Mouse (Mus musculus): ENCODE data around the gene Nup107. TPM values are rescaled to one million over a fixed set of nuclear protein-coding genes. Genes with fewer than 3 reads are reported as not detected.

Gene Nup107
- total and polyA plus RNA-seq, 3 experiments = 80.2 to 91.6 TPM; not detected in 1

GRCm38 (mm10) chr10:117724136-117724718 lies 68.3 kb downstream of the Nup107 start:
- H3K79me2 ChIP-seq (ENCODE audit: control insufficient read depth, insufficient read depth, low read length, poor library complexity) = no peaks in the 10 kb centered on the region
- TF ChIP-seq ZKSCAN1 (IDR thresholded peaks at IDR 0.05; ENCODE audit: low read depth, low read length) = no peak
- TF ChIP-seq NELFE (IDR thresholded peaks at IDR 0.05; ENCODE audit: low read depth, low read length) = no peak
- TF ChIP-seq POLR2A (IDR thresholded peaks at IDR 0.05; ENCODE audit: control insufficient read depth in 1 of 2, insufficient read depth in 1 of 2, low read depth in 1 of 2, low read length in 2 of 2, poor library complexity in 1 of 2) = no peak
- TF ChIP-seq NRF1 (IDR thresholded peaks at IDR 0.05; ENCODE audit: insufficient read depth, low read depth, low read length, poor library complexity, severe bottlenecking) = no peak
- TF ChIP-seq USF2 (IDR thresholded peaks at IDR 0.05; ENCODE audit: borderline replicate concordance in 1 of 2, insufficient read depth in 1 of 2, low read depth in 1 of 2, low read length in 2 of 2) = no peak
- TF ChIP-seq JUND (IDR thresholded peaks at IDR 0.05; ENCODE audit: low read depth, low read length) = no peak
- no peak for TF ChIP-seq CTCF (IDR thresholded peaks at IDR 0.05 in 2 of 3, conservative IDR thresholded peaks at IDR 0.05 in 1 of 3; ENCODE audit: control insufficient read depth in 1 of 3, insufficient read depth in 1 of 3, low read depth in 2 of 3, low read length in 3 of 3, poor library complexity in 1 of 3, severe bottlenecking in 1 of 3)
- no peak for TF ChIP-seq E2F4 (IDR thresholded peaks at IDR 0.05; ENCODE audit: borderline replicate concordance, low read depth, low read length)
- TF ChIP-seq ELF1 (IDR thresholded peaks at IDR 0.05; ENCODE audit: low read depth, low read length) = no peak
- no peak for TF ChIP-seq TBP (IDR thresholded peaks at IDR 0.05; ENCODE audit: low read depth, low read length)
- no peak for TF ChIP-seq MYB (IDR thresholded peaks at IDR 0.05; ENCODE audit: low read depth, low read length)
- no peak for TF ChIP-seq KAT2A (conservative IDR thresholded peaks at IDR 0.05; ENCODE audit: low read depth, low read length)
- no peak for TF ChIP-seq MYC (IDR thresholded peaks at IDR 0.05; ENCODE audit: low read depth, low read length)
- TF ChIP-seq GABPA (IDR thresholded peaks at IDR 0.05; ENCODE audit: low read depth, low read length) = no peak
- TF ChIP-seq CHD2 (IDR thresholded peaks at IDR 0.05; ENCODE audit: low read length) = no peak
- no peak for TF ChIP-seq ZMIZ1 (IDR thresholded peaks at IDR 0.05; ENCODE audit: low read depth, low read length)
- TF ChIP-seq TCF12 (IDR thresholded peaks at IDR 0.05; ENCODE audit: low read depth, low read length) = no peak
- TF ChIP-seq USF1 (IDR thresholded peaks at IDR 0.05; ENCODE audit: low read depth, low read length) = no peak
- TF ChIP-seq EP300 (IDR thresholded peaks at IDR 0.05; ENCODE audit: low read depth in 1 of 2, low read length in 2 of 2) = no peak
- peaks cover 0 to 3% of the 10 kb centered on the region in 2 experiments; a peak in 1 of 4 replicates for H3K4me1 ChIP-seq (ENCODE audit: control insufficient read depth in 1 of 2, insufficient read depth in 2 of 2, low read length in 2 of 2)
- H3K27me3 ChIP-seq (ENCODE audit: control insufficient read depth in 1 of 2, insufficient read depth in 2 of 2, low read length in 2 of 2) = no peaks in the 10 kb centered on the region
- no peaks in the 10 kb centered on the region for H3K9me3 ChIP-seq (replicated peaks; ENCODE audit: insufficient read depth, low read length)
- H3K36me3 ChIP-seq (ENCODE audit: control insufficient read depth in 1 of 2, insufficient read depth in 2 of 2, low read length in 2 of 2) = peaks cover 0 to 2% of the 10 kb centered on the region in 2 experiments; a peak in 2 of 4 replicates
- no peak overlapping the region for H3K9ac ChIP-seq (ENCODE audit: control insufficient read depth, low read depth, low read length, poor library complexity, severe bottlenecking)
- no peak overlapping the region for H3K4me3 ChIP-seq (ENCODE audit: control insufficient read depth in 1 of 2, insufficient read depth in 1 of 2, low read depth in 2 of 2, low read length in 2 of 2)
- no peak for DNase-seq (ENCODE audit: low read depth, low spot score)
- no peak overlapping the region for H3K27ac ChIP-seq (ENCODE audit: control insufficient read depth, low read depth, low read length)
